Mouse (Mus musculus): Measurements from ENCODE around the gene Trap1a. TPM values are rescaled to one million over a fixed set of nuclear protein-coding genes. Genes with fewer than 3 reads are reported as not detected.

The Trap1a gene
- total RNA-seq, 2 experiments from 2014 or later: not detected

GRCm38 (mm10) chrX:139366837-139367528 is 33.5 kb downstream of the Trap1a start:
- H3K4me3 ChIP-seq: no peak overlapping the region
- peak; percentile 62 for TF ChIP-seq CTCF (conservative IDR thresholded peaks at IDR 0.05)
- DNase-seq (ENCODE audit: low spot score in 2 of 2): no peak
- H3K27ac ChIP-seq: no peak overlapping the region

DNA sequence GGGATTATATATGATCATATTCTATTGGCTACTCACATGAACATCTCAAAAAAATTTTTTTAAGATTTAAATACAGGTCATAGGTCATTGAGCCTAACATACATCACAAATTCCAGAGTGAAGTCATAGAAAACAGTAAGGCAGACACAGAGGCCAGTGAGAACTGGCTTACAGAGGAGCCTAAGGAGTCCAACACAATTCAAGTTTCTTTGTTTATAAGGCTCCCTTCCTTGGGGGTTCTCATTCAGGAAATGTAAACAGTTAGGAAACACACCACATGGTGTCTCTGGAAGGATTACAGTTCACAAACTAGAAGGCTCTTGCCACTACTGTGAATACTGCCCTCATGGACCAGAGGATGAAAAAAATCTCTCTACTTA is 34.0 kb downstream of the Trap1a start:
- no peak overlapping the region for H3K27ac ChIP-seq
- DNase-seq (ENCODE audit: low spot score in 2 of 2): no peak
- H3K4me3 ChIP-seq: no peak overlapping the region
- no peak for TF ChIP-seq CTCF (conservative IDR thresholded peaks at IDR 0.05)

DNA sequence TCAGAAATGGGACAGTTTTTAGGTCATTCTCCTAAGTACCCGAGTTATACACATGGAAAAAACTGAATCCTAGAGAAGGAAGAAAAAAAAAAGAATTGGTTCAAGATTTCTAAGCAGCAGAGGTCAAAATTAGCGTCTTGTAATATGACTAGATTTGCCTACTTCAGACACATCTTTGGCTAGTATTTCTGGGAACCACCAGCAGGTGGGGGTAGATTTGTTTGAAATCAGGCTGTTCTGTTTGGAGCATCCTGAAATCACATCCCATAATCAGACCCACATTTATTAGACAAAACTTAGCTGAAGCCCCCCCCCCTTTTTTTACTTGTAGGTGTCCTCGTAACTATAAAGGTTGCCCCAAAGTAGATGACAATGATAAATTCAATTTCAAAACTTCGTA is 35.6 kb downstream of the Trap1a start:
- Histone ChIP-seq H3K4me3 (no peak overlapping the region), H3K27ac (no peak overlapping the region)
- TF ChIP-seq CTCF (conservative IDR thresholded peaks at IDR 0.05): peak; percentile 71
- DNase-seq (ENCODE audit: low spot score in 2 of 2): peak; percentile 7 to 44

DNA sequence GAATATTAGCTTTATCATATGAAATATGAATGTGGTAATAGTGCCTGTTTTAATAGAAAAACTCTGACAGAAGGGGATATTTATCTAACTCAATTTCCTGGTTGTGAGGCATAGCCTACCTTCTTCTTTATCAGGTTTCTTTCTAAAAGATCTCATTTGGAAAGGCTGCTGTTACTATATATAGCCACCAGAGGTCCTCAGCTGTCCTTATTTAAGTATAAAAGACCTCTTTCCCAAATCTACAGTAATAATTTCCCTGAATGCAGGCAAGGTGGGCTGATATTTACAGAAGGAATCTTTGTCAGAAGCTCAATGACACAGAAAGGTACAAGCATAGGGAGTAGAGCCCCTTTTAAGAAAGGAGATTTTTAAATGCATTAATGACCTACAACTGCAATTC is 39.2 kb downstream of the Trap1a start:
- no peak for DNase-seq (ENCODE audit: low spot score in 2 of 2)
- Histone ChIP-seq H3K27ac (no peak overlapping the region), H3K4me3 (no peak overlapping the region)
- TF ChIP-seq CTCF (conservative IDR thresholded peaks at IDR 0.05): peak; percentile 82

Other genes starting within 250 kb of the Trap1a start
- not detected for gene Serpina7, start 248.4 kb upstream of the Trap1a start, total RNA-seq (2021)
- not detected for gene 4930513O06Rik, start 247.4 kb upstream of the Trap1a start, total RNA-seq (2021)
- not detected for gene 4933428M09Rik, start 154.5 kb upstream of the Trap1a start, total RNA-seq (2021)
- 1 to 10 TPM; 4.0 to 5.2 TPM for gene Mum1l1, start 123.6 kb upstream of the Trap1a start, total RNA-seq (2021)
- under 1 TPM; 0.18 to 0.22 TPM for gene D330045A20Rik, start 146.7 kb downstream of the Trap1a start, total RNA-seq (2021)
- 10 to 100 TPM; 30.4 to 30.7 TPM for gene Rnf128, start 229.6 kb downstream of the Trap1a start, total RNA-seq (2021)